Mouse (Mus musculus) embryonic facial prominence, embryonic 14.5 days (tissue): ENCODE measurements around the gene Zbtb7a. TPM values are rescaled to one million over a fixed set of nuclear protein-coding genes. Genes with fewer than 3 reads are reported as not detected.

ENCODE experiments used
- ATAC-seq: fragments of 200-750 bp; cut with Nextera tagmentation; 2 replicates; pipeline ENCODE4 v1.8.0; 2017; ENCODE audit warnings: low read depth, moderate number of reproducible peaks, moderate TSS enrichment
- DNase-seq: peaks from one replicate; pipeline ENCODE4 v3.0.0-alpha.2; 2015; ENCODE audit warnings: low spot score
- H3K27ac ChIP-seq: fragments of 300-500 bp; sonication (generic); replicated peaks from 2 replicates; pipeline ENCODE4 v1.5.1; 2014; ENCODE audit warnings: low read depth, mild to moderate bottlenecking, low read length, moderate library complexity
- H3K27me3 ChIP-seq: fragments of 300-500 bp; sonication (generic); replicated peaks from 2 replicates; pipeline ENCODE4 v1.6.1; 2014; ENCODE audit warnings: low read length; ENCODE audit not compliant: control insufficient read depth, insufficient read depth
- H3K36me3 ChIP-seq: fragments of 300-500 bp; sonication (generic); 2 replicates; pipeline ENCODE4 v1.6.1; 2014; ENCODE audit warnings: low read length, mixed read lengths; ENCODE audit not compliant: control insufficient read depth, insufficient read depth
- H3K4me1 ChIP-seq: fragments of 300-500 bp; sonication (generic); 2 replicates; pipeline ENCODE4 v1.6.1; 2014; ENCODE audit warnings: antibody characterized with exemption, low read length; ENCODE audit not compliant: control insufficient read depth, insufficient read depth
- H3K4me2 ChIP-seq: fragments of 300-500 bp; sonication (generic); 2 replicates; pipeline ENCODE4 v1.6.1; 2014; ENCODE audit warnings: low read depth, mild to moderate bottlenecking, low read length, moderate library complexity, mixed read lengths
- H3K4me3 ChIP-seq: fragments of 300-500 bp; sonication (generic); 2 replicates; pipeline ENCODE4 v1.5.1; 2014; ENCODE audit warnings: low read depth, mild to moderate bottlenecking, low read length
- H3K9ac ChIP-seq: fragments of 300-500 bp; sonication (generic); 2 replicates; pipeline ENCODE4 v1.6.1; 2014; ENCODE audit warnings: low read depth, mild to moderate bottlenecking, low read length, moderate library complexity, mixed read lengths
- H3K9me3 ChIP-seq: fragments of 300-500 bp; sonication (generic); 2 replicates; pipeline ENCODE4 v1.6.1; 2016; ENCODE audit warnings: low read length; ENCODE audit not compliant: control insufficient read depth
- WGBS: fragments of 180-500 bp; shearing (Covaris S2); extraction: QIAGEN DNeasy Blood & Tissue Kit; methylation state at CpG from one replicate; pipeline ENCODE4 v1.1.7; 2014; 5-methylcytosine and 5-hydroxymethylcytosine counted together
- polyA plus RNA-seq: library from polyadenylated mRNA; unstranded; fragments of >200 nt; fragmentation: Nextera tagmentation; extraction: Ambion mirVana; gene quantifications from 2 replicates; pipeline ENCODE4 v1.2.1, GENCODE M21; 2014

Zbtb7a gene
- polyA plus RNA-seq, 1 experiment from 2014 or later: 25.9 TPM

- Histone ChIP-seq H3K4me1 (no peaks in the 10 kb centered on the region), H3K36me3 (peaks cover 91% of the 10 kb centered on the region), H3K9ac (no peak overlapping the region), H3K4me3 (no peak overlapping the region), H3K27me3 (no peaks in the 10 kb centered on the region), H3K9me3 (no peaks in the 10 kb centered on the region), H3K27ac (no peak overlapping the region), H3K4me2 (no peak overlapping the region)
- DNase-seq (no peak), ATAC-seq (no peak)
- 82% methylated on average over 12 of the region's 12 CpGs for WGBS
Observed at GRCm38 (mm10) chr10:81154313-81154712, 19.3 kb downstream of the Zbtb7a start.

- H3K27ac ChIP-seq: no peak overlapping the region
- no peak for ATAC-seq
- H3K9ac ChIP-seq: no peak overlapping the region
- H3K4me2 ChIP-seq: no peak overlapping the region
- no peaks in the 10 kb centered on the region for H3K4me1 ChIP-seq
- H3K4me3 ChIP-seq: no peak overlapping the region
- no peaks in the 10 kb centered on the region for H3K9me3 ChIP-seq
- H3K27me3 ChIP-seq: no peaks in the 10 kb centered on the region
- no peak for DNase-seq
- 68% methylated on average over 5 of the region's 6 CpGs for WGBS
- peaks cover 88% of the 10 kb centered on the region for H3K36me3 ChIP-seq
Observed at GRCm38 (mm10) chr10:81154736-81155135, 19.7 kb downstream of the Zbtb7a start.

GRCm38 (mm10) chr10:81161602-81162317 lies 26.7 kb downstream of the Zbtb7a start:
- peaks cover 66% of the 10 kb centered on the region for H3K36me3 ChIP-seq

GRCm38 (mm10) chr10:81162318-81162652 lies 27.3 kb downstream of the Zbtb7a start:
- Histone ChIP-seq H3K27me3 (no peaks in the 10 kb centered on the region), H3K4me2 (no peak overlapping the region), H3K27ac (no peak overlapping the region), H3K9ac (no peak overlapping the region), H3K4me3 (no peak overlapping the region), H3K4me1 (peaks cover 6% of the 10 kb centered on the region), H3K9me3 (no peaks in the 10 kb centered on the region), H3K36me3 (peaks cover 60% of the 10 kb centered on the region)
- ATAC-seq (no peak), DNase-seq (no peak)
- WGBS: 69% methylated on average over 2 of the region's 2 CpGs

More at GRCm38 (mm10) chr10:81161602-81162317, 26.7 kb downstream of the Zbtb7a start:
- H3K9me3 ChIP-seq: no peaks in the 10 kb centered on the region
- no peak overlapping the region for H3K27ac ChIP-seq
- H3K9ac ChIP-seq: no peak overlapping the region
- no peaks in the 10 kb centered on the region for H3K27me3 ChIP-seq
- WGBS: 83% methylated on average over 7 of the region's 8 CpGs
- DNase-seq (no peak), ATAC-seq (no peak)
- H3K4me1 ChIP-seq: peaks cover 5% of the 10 kb centered on the region
- H3K4me2 ChIP-seq: no peak overlapping the region
- H3K4me3 ChIP-seq: no peak overlapping the region

GRCm38 (mm10) chr10:81165118-81165517 lies 30.1 kb downstream of the Zbtb7a start:
- H3K9me3 ChIP-seq: no peaks in the 10 kb centered on the region
- ATAC-seq (no peak), DNase-seq (no peak)
- no peaks in the 10 kb centered on the region for H3K27me3 ChIP-seq
- peaks cover 38% of the 10 kb centered on the region for H3K36me3 ChIP-seq
- H3K9ac ChIP-seq: no peak overlapping the region
- 61% methylated on average over 8 of the region's 8 CpGs for WGBS
- peaks cover 12% of the 10 kb centered on the region for H3K4me1 ChIP-seq
- H3K27ac ChIP-seq: no peak overlapping the region
- H3K4me3 ChIP-seq: no peak overlapping the region
- H3K4me2 ChIP-seq: no peak overlapping the region

- no peaks in the 10 kb centered on the region for H3K27me3 ChIP-seq
- H3K4me1 ChIP-seq: peaks cover 12% of the 10 kb centered on the region
- peak within 1 kb of the TSS; percentile 71 for H3K27ac ChIP-seq
- H3K36me3 ChIP-seq: peaks cover 15% of the 10 kb centered on the region
- peak within 1 kb of the TSS; percentile 84 for H3K4me2 ChIP-seq
- ATAC-seq (peak; percentile 87), DNase-seq (peak; percentile 100)
- H3K9ac ChIP-seq: peak within 1 kb of the TSS; percentile 85
- WGBS: under 1% methylated on average over 26 of the region's 64 CpGs
- H3K4me3 ChIP-seq: peak within 1 kb of the TSS; percentile 91
- no peaks in the 10 kb centered on the region for H3K9me3 ChIP-seq
Observed at GRCm38 (mm10) chr10:81167200-81168086, 32.4 kb downstream of the Zbtb7a start, which contains the start of gene Pias4. Pias4 (minus strand) TSS chr10:81167923.

GRCm38 (mm10) chr10:81168087-81168431 lies 33.0 kb downstream of the Zbtb7a start:
- Histone ChIP-seq H3K9me3 (no peaks in the 10 kb centered on the region), H3K4me2 (peak overlapping the region; percentile 84), H3K4me3 (peak overlapping the region; percentile 91), H3K4me1 (peaks cover 15% of the 10 kb centered on the region), H3K27ac (peak overlapping the region; percentile 71), H3K9ac (peak overlapping the region; percentile 55), H3K27me3 (no peaks in the 10 kb centered on the region), H3K36me3 (peaks cover 12% of the 10 kb centered on the region)
- no peak for DNase-seq
- WGBS: 9% methylated on average over 5 of the region's 5 CpGs
- peak; percentile 72 for ATAC-seq

GRCm38 (mm10) chr10:81168521-81169244 lies 33.7 kb downstream of the Zbtb7a start:
- Histone ChIP-seq H3K27ac (peak overlapping the region; percentile 71), H3K4me1 (peaks cover 20% of the 10 kb centered on the region), H3K36me3 (peaks cover 6% of the 10 kb centered on the region), H3K9me3 (no peaks in the 10 kb centered on the region), H3K9ac (peak overlapping the region; percentile 55), H3K4me3 (peak overlapping the region; percentile 91), H3K4me2 (peak overlapping the region; percentile 84), H3K27me3 (no peaks in the 10 kb centered on the region)
- DNase-seq: peak; percentile 95
- WGBS: 2% methylated on average over 29 of the region's 29 CpGs
- peak; percentile 60 for ATAC-seq
